21 mouse cellular contexts compared by ENCODE assay signal in genomic region chr15:87818566-87818965, GRCm38 (mm10).
DNase-seq lines count a peak whose midpoint lies in the region; ATAC-seq lines count a peak whose summit lies in the region.
"Had no signal": no experiment of that assay in that cellular context is flagged by ENCODE, and none has a peak within 500 bp of the region (broad histone marks: within the 10 kb centered on the region; RNA-seq: fewer than 3 reads in every experiment).

No protein-coding gene starts in this region.

- no peaks in the 10 kb centered on the region for H3K36me3 ChIP-seq in midbrain, embryonic 11.5 days (ENCODE audit: control insufficient read depth, insufficient read depth, low read length)
- H3K36me3 ChIP-seq in midbrain, embryonic 16.5 days (ENCODE audit: control insufficient read depth, insufficient read depth, low read length) = no peaks in the 10 kb centered on the region
- no peaks in the 10 kb centered on the region for H3K36me3 ChIP-seq in forebrain, embryonic 14.5 days (ENCODE audit: control insufficient read depth, insufficient read depth, low read length)
- no peaks in the 10 kb centered on the region for H3K36me3 ChIP-seq in neural tube, embryonic 12.5 days
- H3K36me3 ChIP-seq: embryonic facial prominence, embryonic 12.5 days; heart, embryonic 12.5 days had no signal

- peak; percentile 70 for ATAC-seq in midbrain, embryonic 11.5 days (ENCODE audit: low FRiP score)
- no peak for ATAC-seq in midbrain, embryonic 16.5 days
- no peak for ATAC-seq in forebrain, embryonic 14.5 days
- no peak for ATAC-seq in neural tube, embryonic 12.5 days (ENCODE audit: low FRiP score, low read depth)
- ATAC-seq: CD4-positive, CD25-positive, alpha-beta regulatory T cell, adult 4 months; intestine, postnatal 0 days had no signal

- peak; percentile 85 for DNase-seq in midbrain, embryonic 11.5 days (ENCODE audit: low spot score, missing footprints)
- DNase-seq in embryo, embryonic 10 days (ENCODE audit: low spot score) = peak; percentile 37
- DNase-seq in forebrain, embryonic 14.5 days (ENCODE audit: low spot score) = peak; percentile 46
- no peak for DNase-seq in left cerebral cortex, adult 9 months (ENCODE audit: low spot score in 2 of 2)
- no peak for DNase-seq in layer of hippocampus, postnatal 25 days (ENCODE audit: extremely low spot score in 1 of 2, low spot score in 1 of 2)
- DNase-seq: adrenal gland, postnatal 14 days; cerebellum, adult 9-11 months; gastrocnemius, postnatal 36 days; heart, postnatal 36 days; layer of hippocampus, adult 9-11 months; lung, embryonic 14.5 days; thymus, adult 2 months had no signal

- WGBS in midbrain, embryonic 11.5 days = 19% methylated on average over 12 of the region's 12 CpGs
- 16% methylated on average over 12 of the region's 12 CpGs for WGBS in midbrain, embryonic 16.5 days
- 10% methylated on average over 12 of the region's 12 CpGs for WGBS in forebrain, embryonic 14.5 days
- WGBS in neural tube, embryonic 12.5 days = 23% methylated on average over 12 of the region's 12 CpGs

- peaks cover 12% of the 10 kb centered on the region for H3K27me3 ChIP-seq in midbrain, embryonic 11.5 days (ENCODE audit: control insufficient read depth, insufficient read depth, low read length)
- no peaks in the 10 kb centered on the region for H3K27me3 ChIP-seq in midbrain, embryonic 16.5 days (ENCODE audit: control insufficient read depth, insufficient read depth, low read depth, low read length)
- H3K27me3 ChIP-seq in forebrain, embryonic 14.5 days (replicated peaks; ENCODE audit: control insufficient read depth, insufficient read depth, low read length) = no peaks in the 10 kb centered on the region
- H3K27me3 ChIP-seq in neural tube, embryonic 12.5 days (replicated peaks) = no peaks in the 10 kb centered on the region
- H3K27me3 ChIP-seq: embryonic facial prominence, embryonic 12.5 days; heart, embryonic 12.5 days had no signal

- H3K4me3 ChIP-seq in midbrain, embryonic 11.5 days (ENCODE audit: low read depth, low read length) = no peak overlapping the region
- H3K4me3 ChIP-seq in midbrain, embryonic 16.5 days (ENCODE audit: low read depth, low read length) = no peak overlapping the region
- no peak overlapping the region for H3K4me3 ChIP-seq in forebrain, embryonic 14.5 days (ENCODE audit: low read depth, low read length)
- no peak overlapping the region for H3K4me3 ChIP-seq in neural tube, embryonic 12.5 days
- H3K4me3 ChIP-seq: embryonic facial prominence, embryonic 12.5 days; heart, embryonic 12.5 days had no signal

- no peak overlapping the region for H3K27ac ChIP-seq in midbrain, embryonic 11.5 days (ENCODE audit: low read depth, low read length)
- H3K27ac ChIP-seq in midbrain, embryonic 16.5 days (ENCODE audit: low read length) = no peak overlapping the region
- H3K27ac ChIP-seq in forebrain, embryonic 14.5 days (ENCODE audit: low read depth, low read length) = no peak overlapping the region
- no peak overlapping the region for H3K27ac ChIP-seq in neural tube, embryonic 12.5 days
- H3K27ac ChIP-seq: embryonic facial prominence, embryonic 12.5 days; kidney, postnatal 0 days; macrophage had no signal

- H3K4me1 ChIP-seq in midbrain, embryonic 11.5 days (ENCODE audit: control insufficient read depth, insufficient read depth, low read length) = peaks cover 5% of the 10 kb centered on the region; the same call in 1 of the 2 replicates
- H3K4me1 ChIP-seq in midbrain, embryonic 16.5 days (ENCODE audit: control insufficient read depth, insufficient read depth, low read length) = 0 out of 2 replicates have a peak, but pooled peaks cover 2% of the 10 kb centered on the region
- H3K4me1 ChIP-seq in forebrain, embryonic 14.5 days (ENCODE audit: control insufficient read depth, insufficient read depth, low read length) = peaks cover 9% of the 10 kb centered on the region; the same call in 1 of the 2 replicates
- peaks cover 10% of the 10 kb centered on the region; the same call in 1 of the 2 replicates for H3K4me1 ChIP-seq in neural tube, embryonic 12.5 days
- H3K4me1 ChIP-seq: embryonic facial prominence, embryonic 12.5 days; heart, embryonic 12.5 days had no signal

- no peak overlapping the region; the same call in 1 of the 2 replicates for H3K4me2 ChIP-seq in midbrain, embryonic 11.5 days
- H3K4me2 ChIP-seq in midbrain, embryonic 16.5 days (ENCODE audit: low read length) = no peak overlapping the region
- H3K4me2 ChIP-seq in forebrain, embryonic 14.5 days (ENCODE audit: low read length) = no peak overlapping the region
- H3K4me2 ChIP-seq in neural tube, embryonic 12.5 days (replicated peaks) = peak overlapping the region; percentile 16; the same call in 1 of the 2 replicates
- H3K4me2 ChIP-seq: embryonic facial prominence, embryonic 12.5 days; heart, embryonic 12.5 days; liver, embryonic 11.5 days; lung, embryonic 14.5 days had no signal

- H3K9ac ChIP-seq in midbrain, embryonic 11.5 days (ENCODE audit: low read length) = no peak overlapping the region
- no peak overlapping the region for H3K9ac ChIP-seq in midbrain, embryonic 16.5 days (ENCODE audit: low read depth, low read length)
- no peak overlapping the region for H3K9ac ChIP-seq in forebrain, embryonic 14.5 days (ENCODE audit: low read length)
- H3K9ac ChIP-seq in neural tube, embryonic 12.5 days = no peak overlapping the region
- H3K9ac ChIP-seq: embryonic facial prominence, embryonic 12.5 days; heart, embryonic 12.5 days; lung, embryonic 14.5 days had no signal

- H3K9me3 ChIP-seq in midbrain, embryonic 11.5 days (ENCODE audit: control insufficient read depth, low read length) = no peaks in the 10 kb centered on the region
- H3K9me3 ChIP-seq in midbrain, embryonic 16.5 days (replicated peaks; ENCODE audit: control insufficient read depth, low read length, poor library complexity, severe bottlenecking) = no peaks in the 10 kb centered on the region
- no peaks in the 10 kb centered on the region for H3K9me3 ChIP-seq in forebrain, embryonic 14.5 days (replicated peaks; ENCODE audit: control insufficient read depth, low read length)
- no peaks in the 10 kb centered on the region for H3K9me3 ChIP-seq in neural tube, embryonic 12.5 days
- H3K9me3 ChIP-seq: embryonic facial prominence, embryonic 12.5 days; heart, embryonic 12.5 days had no signal

Comparison
In these comparisons a context has a peak if more than half of its experiments do, and no peak if none do; other contexts are left out.
1. DNase-seq: peak in midbrain, embryonic 11.5 days (single experiment), embryo, embryonic 10 days (single experiment) and forebrain, embryonic 14.5 days (single experiment); none in left cerebral cortex, adult 9 months (0 of 2) and layer of hippocampus, postnatal 25 days (0 of 2).